In the genomic region with DNA sequence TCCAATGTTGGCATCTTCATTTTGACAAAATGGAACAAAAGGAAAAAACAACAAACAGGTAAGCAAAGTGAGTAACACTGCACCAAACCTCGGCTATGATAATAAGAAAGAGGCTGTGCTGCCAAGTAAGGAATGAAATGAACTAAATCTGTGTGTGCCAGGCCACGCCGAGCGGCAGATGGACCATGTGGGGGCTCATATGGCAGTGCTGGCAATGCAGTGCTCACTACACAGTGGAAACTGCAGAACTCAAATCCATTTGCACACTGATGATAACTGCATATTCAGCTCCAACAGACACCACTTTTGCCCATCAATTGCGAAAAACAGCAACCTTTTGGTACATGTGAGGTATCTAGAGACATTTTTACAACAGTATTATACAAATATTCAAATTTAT, we compare ENCODE assay signal across 14 mouse cellular contexts. TPM values are rescaled to one million over a fixed set of nuclear protein-coding genes. Genes with fewer than 3 reads are reported as not detected.
A peak's percentile ranks its signal among the peaks of the same experiment; 100 is the strongest.
DNase-seq lines count a peak whose midpoint lies in the region; ATAC-seq lines count a peak whose summit lies in the region.
"Had no signal": no experiment of that assay in that cellular context is flagged by ENCODE, and none has a peak within 500 bp of the region (broad histone marks: within the 10 kb centered on the region; RNA-seq: fewer than 3 reads in every experiment).

No protein-coding gene starts in this region.

- WGBS in hindbrain, embryonic 16.5 days = 83% methylated on average over 5 of the region's 5 CpGs
- WGBS in hindbrain, embryonic 10.5 days = 83% methylated on average over 5 of the region's 5 CpGs

- no peaks in the 10 kb centered on the region for H3K27me3 ChIP-seq in hindbrain, embryonic 16.5 days (replicated peaks; ENCODE audit: control insufficient read depth, insufficient read depth, low read length)
- H3K27me3 ChIP-seq in hindbrain, embryonic 10.5 days (ENCODE audit: insufficient read depth, poor library complexity, severe bottlenecking) = no peaks in the 10 kb centered on the region
- H3K27me3 ChIP-seq: embryonic facial prominence, embryonic 15.5 days had no signal

- H3K4me1 ChIP-seq in hindbrain, embryonic 16.5 days (ENCODE audit: control insufficient read depth, insufficient read depth, low read depth, low read length) = no peaks in the 10 kb centered on the region
- no peaks in the 10 kb centered on the region for H3K4me1 ChIP-seq in hindbrain, embryonic 10.5 days (replicated peaks)

- H3K27ac ChIP-seq in hindbrain, embryonic 16.5 days (ENCODE audit: low read depth, low read length) = no peak overlapping the region; the same call in 1 of the 2 replicates
- no peak overlapping the region for H3K27ac ChIP-seq in hindbrain, embryonic 10.5 days
- H3K27ac ChIP-seq: embryonic facial prominence, embryonic 15.5 days; liver, embryonic 14.5 days had no signal

- no peaks in the 10 kb centered on the region for H3K9me3 ChIP-seq in hindbrain, embryonic 16.5 days (ENCODE audit: control insufficient read depth, low read length)
- no peaks in the 10 kb centered on the region for H3K9me3 ChIP-seq in hindbrain, embryonic 10.5 days
- H3K9me3 ChIP-seq: embryonic facial prominence, embryonic 15.5 days had no signal

- no peak overlapping the region for H3K4me3 ChIP-seq in hindbrain, embryonic 16.5 days (ENCODE audit: low read length)
- no peak overlapping the region for H3K4me3 ChIP-seq in hindbrain, embryonic 10.5 days
- H3K4me3 ChIP-seq: embryonic facial prominence, embryonic 15.5 days had no signal

- DNase-seq in hindbrain, embryonic 10.5 days (ENCODE audit: low spot score) = no peak
- DNase-seq in cerebellum, postnatal 14 days = peak; percentile 86 to 94
- peak; percentile 75 to 94 for DNase-seq in layer of hippocampus, postnatal 14 days (ENCODE audit: low spot score in 2 of 2)
- DNase-seq in kidney, postnatal 14 days = no peak
- no peak for DNase-seq in ovary, adult 18-20 months (ENCODE audit: low spot score)
- DNase-seq: heart, postnatal 36 days; kidney, adult 2 months; retina, postnatal 1 day; thymus, postnatal 14 days had no signal

- H3K36me3 ChIP-seq in hindbrain, embryonic 16.5 days (ENCODE audit: control insufficient read depth, insufficient read depth, low read length) = peaks cover 5% of the 10 kb centered on the region
- peaks cover 31% of the 10 kb centered on the region for H3K36me3 ChIP-seq in hindbrain, embryonic 10.5 days
- H3K36me3 ChIP-seq: embryonic facial prominence, embryonic 15.5 days had no signal

- no peak overlapping the region for H3K4me2 ChIP-seq in hindbrain, embryonic 16.5 days (ENCODE audit: low read length)
- H3K4me2 ChIP-seq: embryonic facial prominence, embryonic 15.5 days had no signal

- H3K9ac ChIP-seq in hindbrain, embryonic 16.5 days (ENCODE audit: low read depth, low read length) = no peak overlapping the region
- H3K9ac ChIP-seq: embryonic facial prominence, embryonic 15.5 days; liver, embryonic 14.5 days had no signal

- 0 out of 2 replicates have a peak, but pooled peaks have one; percentile 62 for ATAC-seq in hindbrain, embryonic 16.5 days
- ATAC-seq in cerebellum, adult (ENCODE audit: insufficient number of reproducible peaks, low FRiP score, low TSS enrichment) = peak; percentile 84
- no peak for ATAC-seq in megakaryocyte progenitor cell, adult 5-6 weeks (replicated peaks; ENCODE audit: poor library complexity)

RNA-seq across cellular contexts. Expression of a gene that starts 43.7 kb away (rescaled TPM):
- polyA plus RNA-seq in hindbrain, embryonic 16.5 days (2015; fragmentation: Nextera tagmentation; extraction: Ambion mirVana) = 32.2 and 34.3 TPM in 2 replicates
- polyA plus RNA-seq in hindbrain, embryonic 10.5 days (2016; fragmentation: Nextera tagmentation; extraction: Ambion mirVana) = 17.3 and 17.6 TPM in 2 replicates
- total RNA-seq in layer of hippocampus, postnatal 14 days (2021) = 10 to 100 TPM; 54.0 to 57.9 TPM
- 0.39 and 0.84 TPM in 2 replicates for total RNA-seq in megakaryocyte progenitor cell, adult 5-6 weeks (2015)
- 0.37 and 0.95 TPM in 2 replicates for total RNA-seq in megakaryocyte progenitor cell, adult 5-6 weeks (2017)

Comparison
In these comparisons a context has a peak if more than half of its experiments do, and no peak if none do; other contexts are left out.
1. DNase-seq: peak in cerebellum, postnatal 14 days (2 of 2) and layer of hippocampus, postnatal 14 days (2 of 2); none in hindbrain, embryonic 10.5 days (single experiment), kidney, postnatal 14 days (single experiment) and ovary, adult 18-20 months (single experiment).
2. RNA of a gene that starts 43.7 kb away (total RNA-seq): 54.0 to 57.9 TPM in layer of hippocampus, postnatal 14 days; 0.37 to 0.95 TPM in megakaryocyte progenitor cell, adult 5-6 weeks; every median in the first group is over 10 times any median in the second.